Mouse (Mus musculus): Measurements from ENCODE around the gene Sh3gl2. TPM values are rescaled to one million over a fixed set of nuclear protein-coding genes. Genes with fewer than 3 reads are reported as not detected.

Gene Sh3gl2
- not detected for polyA plus RNA-seq (2017; shearing (Covaris generic))

DNA sequence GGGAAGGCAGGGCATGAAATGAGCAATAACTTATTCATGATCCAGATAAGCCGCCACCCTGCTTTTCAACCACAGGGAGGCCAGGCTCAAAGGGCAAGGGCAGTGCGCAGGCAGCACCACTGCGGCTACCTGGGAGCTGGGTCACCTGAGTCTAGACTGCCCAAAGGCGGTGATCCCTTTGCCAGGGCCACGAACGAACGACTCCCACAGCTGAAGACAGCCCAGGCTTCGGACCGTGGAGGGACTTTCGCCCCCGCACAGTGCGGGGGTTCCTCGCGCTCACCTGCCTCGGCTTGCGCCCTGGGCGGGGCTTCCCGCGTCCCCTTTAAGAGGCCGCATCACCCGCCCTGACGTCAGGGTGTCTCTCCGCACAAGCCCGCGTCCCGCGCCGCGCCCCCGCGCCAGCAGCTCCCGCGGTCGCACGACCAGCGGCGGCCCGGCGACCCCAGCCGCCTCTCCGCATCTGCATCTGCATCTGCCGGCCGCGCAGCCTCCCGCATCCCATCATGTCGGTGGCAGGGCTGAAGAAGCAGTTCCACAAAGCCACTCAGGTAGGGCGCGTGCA is at the start of gene Sh3gl2:
Sh3gl2 (plus strand) TSS at position 56 of the 565 bp plus-strand sequence.

DNA sequence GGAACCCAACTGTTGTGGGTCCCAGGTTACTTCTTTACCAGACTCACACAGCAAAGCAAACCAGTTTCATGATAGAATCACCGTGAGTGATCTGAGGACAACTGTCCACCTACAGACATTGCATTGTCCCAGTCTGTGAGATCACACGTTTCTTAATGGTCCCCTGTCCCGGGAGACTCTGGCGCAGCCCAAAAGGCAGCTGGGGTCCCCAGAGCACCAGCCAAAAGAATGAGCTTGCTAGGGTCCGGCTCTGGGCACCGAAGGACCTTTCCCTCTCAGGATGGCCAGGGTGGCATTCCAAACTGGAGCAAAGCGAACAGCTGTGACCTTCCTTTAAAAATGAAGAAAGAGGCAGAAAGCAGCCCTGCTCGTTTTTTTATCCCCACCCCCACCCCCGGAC is 308.9 kb downstream of the Sh3gl2 start, which contains the start of gene Adamtsl1:
Adamtsl1 (plus strand) TSS at position 381 of the 400 bp plus-strand sequence.

All from effector memory CD4-positive, alpha-beta T cell, adult 5 months (primary cell).